Mouse (Mus musculus) CH12F3 (cell line): ENCODE data around the gene Ppp1r11.

Experiments used
- in situ Hi-C: fragments of 300-500 bp; cut with MboI; formaldehyde crosslinking; loops from 2 replicates; pipeline ENCODE4 v1.14.3; 2020; ENCODE audit warnings: low sequenced_read_pairs

Ppp1r11 gene

DNA sequence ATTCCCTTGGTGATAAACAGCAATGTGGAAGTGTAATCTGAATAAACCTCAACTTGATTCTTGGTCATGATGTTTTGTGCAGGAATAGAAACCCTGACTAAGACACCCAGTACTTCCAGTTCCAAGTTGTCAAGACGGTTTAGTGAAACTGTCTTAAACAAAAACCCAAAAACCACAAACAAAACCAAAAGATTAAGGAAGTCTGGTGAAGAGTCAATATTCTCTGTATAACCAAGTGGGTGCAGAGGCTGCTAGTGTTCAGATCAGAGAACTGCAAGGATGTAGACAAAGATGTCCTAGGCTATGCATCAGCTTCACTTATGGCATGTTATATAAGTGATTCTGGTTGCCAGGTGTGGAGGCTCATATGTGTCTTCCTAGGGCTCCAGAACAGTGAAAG, 15.3 kb upstream of the Ppp1r11 start:
- in situ Hi-C loops, result no loop called here

DNA sequence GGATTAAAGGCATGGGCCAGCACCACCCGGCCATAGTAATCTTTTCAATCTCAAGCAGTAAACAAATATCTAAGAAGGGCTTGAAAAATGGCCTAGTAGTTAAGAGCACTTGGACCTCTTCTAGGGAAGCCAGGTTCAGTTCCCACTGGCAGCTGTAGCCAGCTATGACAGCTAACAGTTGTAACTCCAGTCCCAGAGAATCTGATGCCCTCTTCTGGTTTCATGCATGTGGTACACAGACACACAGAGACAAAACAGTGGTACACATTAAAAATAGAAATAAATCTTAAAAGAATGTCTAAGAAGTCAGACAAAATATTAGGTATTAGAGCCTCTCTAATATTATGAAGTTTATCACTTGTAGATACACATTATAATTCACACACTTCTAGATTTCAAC, 9.6 kb upstream of the Ppp1r11 start:
- in situ Hi-C loops, result no loop called here

DNA sequence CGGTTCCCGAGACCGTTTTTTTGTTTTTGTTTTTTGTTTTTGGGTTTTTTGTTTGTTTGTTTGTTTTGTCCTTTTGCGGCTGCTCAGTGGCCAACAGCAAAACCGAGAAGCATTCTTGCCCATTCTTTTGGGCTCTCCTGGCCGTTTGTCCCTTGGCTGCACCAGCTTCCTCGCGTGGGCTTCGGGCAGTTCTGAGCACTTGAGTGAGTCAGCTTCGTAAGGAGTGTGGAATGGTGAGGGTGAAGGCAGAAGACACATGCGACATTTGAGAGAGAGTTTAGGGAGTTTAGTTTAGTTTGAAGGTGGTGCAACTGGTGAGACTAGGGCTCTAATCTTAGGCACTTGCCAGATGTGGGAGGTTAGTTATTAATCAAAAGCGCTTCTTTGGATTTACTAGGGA, 7.3 kb upstream of the Ppp1r11 start:
- in situ Hi-C loops, result no loop called here

DNA sequence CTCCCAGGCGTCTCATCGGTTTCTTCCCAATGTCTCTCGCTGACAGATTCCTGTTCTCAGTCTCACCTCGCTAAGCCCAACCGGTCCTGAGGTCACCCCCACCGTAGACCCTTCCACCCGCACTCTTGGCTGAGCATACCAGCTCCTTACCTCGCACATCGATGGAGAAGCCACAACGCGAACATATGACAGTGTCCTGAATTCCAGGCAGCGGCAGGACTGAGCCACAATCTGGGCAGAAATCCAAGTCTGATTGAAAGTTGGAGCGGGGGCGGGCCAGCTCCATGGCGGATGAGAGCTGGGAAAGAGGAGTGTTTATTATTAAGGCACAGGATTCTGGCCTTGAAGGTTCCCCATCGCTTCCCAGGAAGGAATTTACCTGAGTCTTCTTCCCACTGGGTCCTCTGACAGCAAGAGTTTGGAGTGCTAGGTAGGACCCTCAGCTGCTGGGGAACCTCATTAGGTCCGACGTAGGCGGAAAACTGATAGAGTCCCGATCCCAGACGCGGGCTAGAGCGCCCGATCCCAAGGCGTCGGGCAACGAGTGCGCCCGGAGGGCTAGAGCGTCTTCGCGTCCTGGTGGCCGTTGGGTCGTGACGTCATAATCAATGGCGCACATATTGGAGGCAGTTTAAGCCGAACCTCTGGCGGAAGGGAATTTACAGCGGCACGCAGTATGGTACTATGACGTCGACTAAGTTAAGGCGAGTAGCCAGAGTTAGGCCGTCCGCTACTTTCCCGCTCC, 6.6 kb upstream of the Ppp1r11 start, which contains the start of the genes Znrd1 and Znrd1as:
Gene Znrd1 (minus strand): TSS at position 561 of the 745 bp plus-strand sequence.
Gene Znrd1as (plus strand): TSS at position 594 of the 745 bp plus-strand sequence.
- in situ Hi-C loops, result no loop called here

DNA sequence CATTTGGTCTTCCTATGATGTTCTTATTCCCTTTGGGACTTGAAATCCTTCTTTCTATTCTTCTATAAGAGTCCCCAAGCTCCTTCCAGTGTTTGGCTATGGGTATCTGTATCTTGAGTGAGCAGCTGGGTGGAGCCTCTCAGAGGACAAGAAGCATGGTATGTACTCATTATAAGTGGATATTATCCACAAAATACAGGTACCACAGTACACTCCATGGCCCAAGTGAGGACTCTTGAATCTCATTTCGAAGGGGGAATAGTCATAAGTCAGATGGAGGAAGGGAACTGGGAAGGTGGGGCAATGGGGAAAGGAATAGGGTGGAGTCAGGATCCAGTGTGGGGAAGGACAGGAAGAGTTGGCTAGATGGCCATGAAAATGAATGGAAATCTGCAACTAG, 1.5 kb upstream of the Ppp1r11 start:
- in situ Hi-C loops, result no loop called here

DNA sequence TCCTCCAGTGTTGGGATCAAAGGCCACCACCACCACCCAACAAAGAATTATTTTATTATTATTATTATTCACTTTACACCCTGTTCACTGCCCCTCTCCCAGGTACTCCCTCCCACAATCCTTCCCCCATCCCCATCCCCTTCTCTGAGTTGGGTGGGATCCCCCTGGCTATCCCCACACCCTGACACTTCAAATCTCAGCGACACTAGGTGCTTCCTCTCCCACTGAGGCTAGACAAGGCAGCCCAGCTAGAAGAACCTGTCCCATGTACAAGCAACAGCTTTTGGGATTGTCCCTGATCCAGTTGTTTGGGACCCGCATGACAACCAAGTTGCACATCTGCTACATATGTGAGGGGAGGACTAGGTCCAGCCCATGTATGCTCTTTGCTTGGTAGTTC, 1.1 kb upstream of the Ppp1r11 start:
- in situ Hi-C loops, result no loop called here

DNA sequence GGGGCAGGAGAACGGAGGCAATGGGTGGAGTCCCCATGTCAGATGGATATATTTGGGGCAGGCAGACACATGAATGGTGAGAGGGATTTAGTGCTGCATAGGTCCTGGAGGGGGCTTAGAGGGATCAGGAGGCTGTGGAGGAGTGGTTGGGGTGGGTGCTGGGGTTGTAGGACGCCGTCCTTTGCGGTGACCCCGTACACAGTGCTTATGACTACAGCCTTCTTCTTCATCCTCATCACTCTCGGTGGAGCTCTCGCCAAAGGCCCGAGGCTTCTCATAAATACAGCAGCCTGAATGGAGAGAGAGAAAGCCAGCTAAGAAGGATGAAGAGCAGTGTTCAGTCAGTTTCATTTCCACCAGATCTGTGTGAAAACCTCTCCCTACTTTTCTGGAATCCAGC, 2.3 kb downstream of the Ppp1r11 start:
- in situ Hi-C loops, result no loop called here

DNA sequence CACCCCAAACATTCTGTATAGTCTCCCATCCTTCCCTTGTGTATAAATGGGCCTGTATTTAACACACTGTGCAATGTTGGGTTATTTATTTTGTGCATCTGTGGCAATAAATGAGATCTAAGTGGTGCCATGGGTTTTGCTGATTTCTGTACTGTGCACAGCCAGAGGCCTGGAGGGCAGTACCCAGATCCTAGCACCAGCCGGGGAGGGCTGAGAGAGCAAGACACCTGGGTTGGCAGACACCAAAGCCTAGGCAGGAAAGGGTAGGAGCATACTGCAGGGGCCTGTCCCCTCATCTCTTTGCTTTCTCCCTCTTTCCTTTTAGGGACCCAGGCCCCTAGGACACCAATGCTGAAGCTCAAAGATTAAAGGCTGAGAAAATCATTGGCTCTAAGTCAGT, 3.3 kb downstream of the Ppp1r11 start:
- in situ Hi-C loops, result no loop called here

DNA sequence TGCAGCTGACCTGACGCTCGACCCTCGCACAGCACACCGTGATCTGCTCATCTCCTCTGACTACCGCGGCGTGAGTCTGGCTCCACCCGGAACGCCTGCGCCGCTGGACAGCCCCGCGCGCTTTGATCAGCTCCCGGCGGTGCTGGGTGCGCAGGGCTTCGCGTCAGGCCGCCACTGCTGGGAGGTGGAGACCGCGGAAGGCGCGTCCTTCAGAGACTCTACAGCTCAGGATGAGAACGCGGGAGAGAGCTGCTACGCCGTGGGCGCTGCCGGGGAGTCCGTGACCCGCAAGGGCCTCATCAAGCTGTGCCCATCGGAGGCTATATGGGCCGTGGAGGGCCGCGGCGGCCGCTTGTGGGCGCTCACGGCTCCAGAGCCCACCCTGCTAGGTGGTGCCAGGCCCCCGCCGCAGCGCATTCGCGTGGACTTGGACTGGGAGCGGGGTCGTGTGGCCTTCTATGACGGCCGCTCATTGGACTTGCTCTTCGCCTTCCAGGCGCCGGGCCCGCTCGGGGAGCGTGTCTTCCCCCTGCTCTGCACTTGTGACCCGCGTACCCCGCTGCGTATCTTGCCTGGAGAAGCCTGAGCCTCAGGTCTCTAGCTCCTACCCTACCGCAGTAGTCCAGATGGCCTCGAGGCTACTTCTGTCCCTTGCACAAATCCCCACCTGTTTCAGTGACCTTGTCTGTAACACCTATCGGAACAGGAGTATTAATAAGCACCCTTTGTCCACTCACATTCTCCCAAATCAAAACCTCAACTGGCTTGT, 4.3 kb downstream of the Ppp1r11 start:
- in situ Hi-C loops, result no loop called here

DNA sequence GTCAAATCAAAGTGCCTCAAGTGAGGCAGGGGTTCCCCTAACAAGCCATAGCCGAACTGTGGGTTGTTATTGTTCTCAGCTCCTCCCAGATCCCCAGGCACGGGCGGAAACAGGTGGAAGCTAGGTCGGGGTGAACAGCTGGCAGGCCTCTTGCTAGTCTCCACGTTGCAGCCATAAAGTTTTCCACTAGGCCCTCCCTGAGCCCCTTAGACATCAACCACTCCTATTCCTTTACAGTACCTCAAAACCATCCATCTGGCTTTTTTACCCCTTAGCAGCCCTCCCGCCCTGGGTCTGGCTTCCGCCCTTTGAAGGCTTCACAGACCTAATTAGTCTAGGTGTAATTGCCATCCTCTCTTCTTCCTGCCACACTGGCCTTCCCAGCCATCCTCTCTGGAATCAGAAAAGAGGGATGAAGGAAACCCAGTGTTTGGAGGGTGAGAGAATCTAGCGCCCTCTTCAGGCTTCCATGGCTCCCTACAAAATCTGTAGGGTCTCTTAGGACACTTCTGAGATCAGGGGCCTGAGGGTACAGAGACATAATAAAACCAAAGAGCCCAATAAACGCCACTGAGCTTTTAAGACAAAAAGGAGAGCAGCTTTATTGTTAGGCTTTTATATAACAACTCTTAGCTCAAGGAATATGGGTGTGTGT, 7.3 kb downstream of the Ppp1r11 start:
- in situ Hi-C loops, result no loop called here

DNA sequence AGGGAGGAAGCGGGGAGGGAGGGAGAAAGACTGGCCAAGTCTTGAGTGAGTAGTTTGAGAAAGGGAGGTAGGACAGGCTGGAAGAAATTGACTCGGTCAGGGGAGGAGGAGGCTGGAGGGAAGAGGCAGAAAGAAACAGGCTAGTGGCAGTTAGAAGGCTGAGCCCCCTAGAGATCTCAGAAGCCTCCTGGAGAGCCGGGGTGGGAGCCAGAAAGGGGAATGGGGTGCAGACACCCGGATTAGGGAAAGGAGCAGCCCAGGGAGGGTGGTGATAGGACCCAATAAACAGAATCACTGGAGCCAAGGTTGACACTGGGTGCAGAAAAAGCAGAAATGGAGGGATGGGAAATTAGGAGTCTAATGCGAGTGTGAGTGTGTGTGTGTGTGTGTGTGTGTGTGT, 7.8 kb downstream of the Ppp1r11 start:
- in situ Hi-C loops, result no loop called here

DNA sequence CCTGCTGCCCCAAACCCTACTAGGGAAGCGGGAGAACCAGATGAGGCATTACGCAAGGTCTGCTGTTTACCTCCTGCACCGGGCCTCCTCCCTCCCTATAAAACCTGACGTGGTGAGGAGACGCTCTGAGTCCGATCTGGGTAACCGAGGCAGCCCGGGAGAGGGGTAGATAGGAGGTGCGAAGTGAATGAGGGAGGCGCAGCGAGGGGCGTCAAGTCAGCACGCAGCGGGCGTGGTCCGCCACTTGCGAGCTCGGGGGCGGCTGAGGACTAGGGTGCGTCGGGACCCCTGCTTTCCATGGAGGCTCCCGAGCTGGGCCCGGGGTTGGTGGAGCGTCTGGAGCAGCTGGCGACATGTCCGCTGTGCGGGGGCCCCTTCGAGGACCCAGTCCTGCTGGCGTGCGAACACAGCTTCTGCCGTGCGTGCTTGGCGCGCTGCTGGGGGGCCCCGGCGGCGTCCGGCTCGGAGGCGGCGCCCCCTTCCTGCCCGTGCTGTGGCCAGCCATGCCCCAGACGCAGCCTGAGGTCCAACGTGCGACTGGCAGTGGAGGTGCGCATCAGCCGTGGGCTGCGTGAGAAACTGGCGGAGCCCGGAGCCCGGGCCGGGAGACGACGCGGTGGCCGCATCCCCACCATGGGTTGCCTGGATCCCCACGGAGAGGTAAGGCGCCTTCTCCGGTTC, 8.6 kb downstream of the Ppp1r11 start, which contains the start of gene Rnf39:
Gene Rnf39 (plus strand): TSS at position 128 of the 681 bp plus-strand sequence.
- in situ Hi-C loops, result no loop called here

DNA sequence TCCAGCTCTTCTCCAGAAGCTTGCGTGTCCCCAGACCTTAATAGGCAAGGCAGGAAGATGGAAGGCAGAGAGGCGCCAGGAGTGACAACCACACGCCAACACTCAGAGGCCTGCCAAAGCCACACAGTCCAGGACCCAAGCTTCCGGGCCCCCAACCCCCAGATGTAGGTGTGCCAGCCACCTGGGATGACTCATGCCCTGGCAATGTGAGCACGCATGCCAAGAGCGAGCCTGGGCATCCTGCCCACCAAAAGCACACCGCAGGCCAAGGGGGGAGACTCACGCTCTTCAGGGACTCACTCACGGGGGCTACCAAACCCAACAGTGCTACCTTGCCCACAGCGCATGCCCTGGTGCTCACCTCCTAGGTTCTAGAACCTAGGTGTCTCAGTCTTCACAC, 9.2 kb downstream of the Ppp1r11 start:
- in situ Hi-C loops, result no loop called here

DNA sequence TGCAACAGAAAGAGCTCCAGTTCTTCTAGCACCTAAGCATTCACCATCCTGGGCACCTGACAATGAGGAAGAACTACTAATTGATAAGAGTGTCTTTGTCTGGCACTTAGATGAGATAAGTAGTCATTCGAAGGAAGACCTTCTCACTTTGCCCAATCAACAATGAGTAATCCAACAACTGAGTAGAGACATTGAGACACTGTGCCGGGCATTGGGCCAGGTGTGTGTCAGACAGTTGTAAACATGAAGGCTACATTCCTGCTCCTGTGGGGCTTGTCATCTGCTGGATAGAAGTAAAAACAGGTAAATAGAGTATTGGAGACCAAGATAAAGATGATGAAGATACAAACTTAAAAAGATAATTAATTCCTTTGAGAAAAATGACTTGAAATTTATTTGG, 13.5 kb downstream of the Ppp1r11 start:
- in situ Hi-C loops, result no loop called here

DNA sequence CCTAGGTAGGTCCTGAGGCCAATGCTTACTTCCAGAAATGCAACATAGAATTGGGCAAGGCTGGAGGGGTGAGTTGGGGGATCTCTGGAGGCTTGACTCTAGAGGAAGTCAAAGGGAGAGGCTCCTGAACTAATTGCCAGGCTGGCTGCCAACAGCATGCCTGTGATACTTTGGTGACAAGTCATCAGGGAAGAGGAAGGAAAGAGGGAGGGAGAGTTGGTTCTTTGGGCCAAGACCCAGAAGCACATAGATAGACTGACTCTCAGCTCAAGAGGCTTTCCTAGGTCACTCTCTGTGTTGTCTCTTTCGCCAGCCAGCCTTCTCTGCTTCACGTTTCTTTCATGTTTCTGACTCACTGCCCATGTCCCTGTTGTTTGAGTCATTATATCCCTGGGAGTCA, 19.7 kb downstream of the Ppp1r11 start:
- in situ Hi-C loops, result no loop called here

DNA sequence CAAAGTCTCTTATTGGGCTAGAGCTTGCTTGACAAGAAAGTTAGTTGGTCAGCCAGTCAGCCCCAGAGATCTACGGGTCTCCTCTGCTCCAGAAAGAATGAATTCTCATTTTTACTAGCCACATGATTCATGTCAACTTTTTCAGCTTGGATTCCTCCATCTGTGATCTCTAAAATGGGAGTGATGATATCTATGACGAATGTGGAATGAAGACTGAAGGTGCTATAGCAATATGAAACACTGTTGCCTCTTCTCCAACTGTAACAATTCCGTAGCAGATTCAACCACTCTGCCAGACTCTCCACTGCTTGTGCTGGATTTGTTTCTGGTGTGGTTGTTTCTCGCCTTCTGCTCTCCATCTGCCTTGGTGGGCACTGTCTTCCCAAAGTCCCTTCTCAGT, 20.4 kb downstream of the Ppp1r11 start:
- in situ Hi-C loops, result no loop called here

DNA sequence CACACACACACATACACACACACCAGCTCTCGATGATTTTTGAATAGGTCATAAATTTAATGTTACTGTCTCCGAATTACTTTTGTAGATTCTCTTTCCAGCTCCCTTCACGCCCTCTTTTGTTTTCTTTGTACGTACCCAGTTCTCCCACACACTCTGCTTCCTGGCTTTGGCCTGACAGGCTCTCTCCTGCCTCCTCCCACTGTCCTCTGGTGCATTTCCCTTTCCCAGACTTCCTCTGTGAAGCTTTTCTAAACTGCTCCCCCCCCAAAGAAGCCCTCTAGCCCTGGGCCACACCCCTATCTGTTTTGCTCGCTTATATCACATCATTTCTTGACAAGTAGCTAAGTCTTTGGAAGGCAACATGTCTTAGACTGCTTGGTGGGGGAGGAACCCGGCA, 21.3 kb downstream of the Ppp1r11 start:
- in situ Hi-C loops, result no loop called here

DNA sequence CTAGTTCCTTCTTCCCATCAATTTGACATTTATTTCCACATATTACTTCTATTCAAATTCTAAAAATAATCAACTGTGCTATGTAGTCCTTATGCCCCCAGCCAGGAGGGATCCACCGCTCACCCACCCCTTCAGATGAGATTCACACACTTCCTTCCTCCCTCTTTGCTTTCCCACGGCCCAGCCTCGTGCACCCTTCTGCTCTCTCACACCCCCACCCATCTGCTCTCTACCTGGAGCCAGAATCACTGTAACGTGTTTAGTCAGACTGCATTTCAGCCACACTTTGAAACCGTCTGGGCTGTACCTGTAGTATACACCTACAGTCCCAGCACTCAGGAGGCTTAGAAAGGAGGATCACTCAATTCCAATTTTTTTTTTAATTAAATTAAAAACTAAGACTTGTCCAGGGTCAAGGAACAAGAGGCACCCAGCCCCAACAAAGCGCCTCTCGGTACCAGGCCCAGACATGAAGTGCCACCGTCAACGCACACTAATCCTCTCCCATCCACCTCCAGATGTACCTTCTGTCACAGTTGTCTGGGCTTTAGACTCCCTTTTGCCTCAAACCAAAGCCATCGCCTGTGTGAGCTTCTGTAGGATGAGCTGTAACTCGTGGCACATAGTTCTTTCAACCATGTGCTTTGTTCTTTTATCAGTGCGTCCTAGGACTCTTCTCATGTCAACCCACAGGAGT, 22.2 kb downstream of the Ppp1r11 start:
- in situ Hi-C loops, result no loop called here

DNA sequence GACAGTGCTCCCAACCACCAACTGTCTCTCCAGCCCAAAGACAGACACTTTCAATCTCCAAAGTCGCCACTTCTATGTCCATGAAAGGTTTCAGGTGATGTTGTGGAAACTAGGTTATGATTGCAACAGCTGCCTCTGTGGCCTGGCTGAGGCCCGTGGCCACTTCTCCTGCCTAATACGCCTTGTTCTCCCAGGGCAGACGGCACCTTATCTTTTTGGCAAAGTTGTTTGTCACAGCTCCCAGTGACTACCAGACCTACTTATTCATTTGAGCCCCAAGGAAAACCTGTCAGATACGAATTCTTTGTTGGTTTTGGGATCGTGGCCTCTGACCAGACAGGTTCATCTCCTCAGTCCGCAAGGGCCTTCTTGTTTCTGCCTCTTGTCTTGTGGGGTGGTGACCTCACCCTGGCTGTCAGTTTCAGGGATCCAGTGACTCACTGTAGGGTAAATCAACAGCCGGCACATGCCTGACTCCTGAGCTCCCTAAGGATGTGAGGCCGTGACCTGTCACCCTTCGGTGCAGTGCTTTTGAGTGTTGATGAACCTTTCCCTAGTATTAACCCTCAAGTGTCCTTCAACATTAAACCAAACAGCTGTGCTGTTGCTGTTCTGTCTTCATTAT, 23.9 kb downstream of the Ppp1r11 start:
- in situ Hi-C loops, result no loop called here

DNA sequence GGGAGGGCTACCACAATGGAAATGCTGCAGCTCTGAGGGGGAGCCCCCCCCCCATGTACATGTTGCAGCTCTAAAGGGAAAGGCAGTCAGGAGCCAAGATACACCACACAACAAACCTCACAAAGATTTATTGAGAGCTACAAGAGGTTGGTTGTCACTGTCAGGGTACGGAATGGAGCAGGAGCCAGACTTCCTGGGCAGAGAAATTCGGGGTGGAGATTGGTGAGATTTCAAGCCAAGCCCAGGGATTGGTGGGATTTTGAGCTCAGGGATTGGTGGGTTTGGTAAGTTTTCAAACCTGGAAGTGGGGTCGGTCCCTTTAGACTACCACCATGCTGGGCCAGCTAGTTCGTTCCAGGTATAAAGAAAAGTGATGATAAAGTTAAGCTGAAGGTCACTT, 28.1 kb downstream of the Ppp1r11 start:
- in situ Hi-C loops, result loop anchor here (25.0 kb wide), 1 partner anchor 289 kb away; the partner anchor contains the start of genes Olfr94, Olfr95 and Olfr96
